Mouse (Mus musculus) macrophage (primary cell): ENCODE results near the gene Orc2. TPM values are rescaled to one million over a fixed set of nuclear protein-coding genes. Genes with fewer than 3 reads are reported as not detected.

Source experiments
- polyA plus RNA-seq: library from polyadenylated mRNA; stranded (reverse); fragments of 250-400 nt; gene quantifications from 3 replicates; pipeline ENCODE4 v1.2.4, GENCODE M21; 2018; ENCODE audit warnings: inconsistent platforms

Gene Orc2
- polyA plus RNA-seq, 1 experiment from 2014 or later: 19.8 TPM

Other genes starting within 250 kb of the Orc2 start
- 0.01 TPM in 1 of 3 replicates, not detected in the others for gene Aox2, start 226.8 kb downstream of the Orc2 start, polyA plus RNA-seq
- gene Bzw1, start 112.2 kb downstream of the Orc2 start, polyA plus RNA-seq: 103 to 172 TPM (median 110 TPM) in 3 replicates
- 48.7 to 99.4 TPM (median 98.6 TPM) in 3 replicates for gene Clk1, start 81.0 kb downstream of the Orc2 start, polyA plus RNA-seq
- gene Nif3l1, start 60.0 kb downstream of the Orc2 start, polyA plus RNA-seq: 9.8 to 16.5 TPM (median 10.5 TPM) in 3 replicates
- gene Ppil3, start 59.6 kb downstream of the Orc2 start, polyA plus RNA-seq: 25.5 to 49.0 TPM (median 45.3 TPM) in 3 replicates
- gene Fam126b, start 81.2 kb upstream of the Orc2 start, polyA plus RNA-seq: 2.4 to 5.0 TPM (median 4.1 TPM) in 3 replicates
- 85.2 to 98.8 TPM (median 85.7 TPM) in 3 replicates for gene Ndufb3, start 81.3 kb upstream of the Orc2 start, polyA plus RNA-seq
- not detected in 3 replicates for gene Als2cr12, start 190.9 kb upstream of the Orc2 start, polyA plus RNA-seq
- 53.3 to 68.2 TPM (median 67.9 TPM) in 3 replicates for gene Cflar, start 206.4 kb upstream of the Orc2 start, polyA plus RNA-seq